Mouse (Mus musculus) spleen, postnatal 36 days (tissue): ENCODE data around the gene Unc13d.

Experiments
- DNase-seq, 2 experiments: peaks; one replicate each; pipeline ENCODE4 v3.0.0; 2022; ENCODE audit warnings: low spot score in 2 of 2, mixed read lengths in 1 of 2

Unc13d gene

DNA sequence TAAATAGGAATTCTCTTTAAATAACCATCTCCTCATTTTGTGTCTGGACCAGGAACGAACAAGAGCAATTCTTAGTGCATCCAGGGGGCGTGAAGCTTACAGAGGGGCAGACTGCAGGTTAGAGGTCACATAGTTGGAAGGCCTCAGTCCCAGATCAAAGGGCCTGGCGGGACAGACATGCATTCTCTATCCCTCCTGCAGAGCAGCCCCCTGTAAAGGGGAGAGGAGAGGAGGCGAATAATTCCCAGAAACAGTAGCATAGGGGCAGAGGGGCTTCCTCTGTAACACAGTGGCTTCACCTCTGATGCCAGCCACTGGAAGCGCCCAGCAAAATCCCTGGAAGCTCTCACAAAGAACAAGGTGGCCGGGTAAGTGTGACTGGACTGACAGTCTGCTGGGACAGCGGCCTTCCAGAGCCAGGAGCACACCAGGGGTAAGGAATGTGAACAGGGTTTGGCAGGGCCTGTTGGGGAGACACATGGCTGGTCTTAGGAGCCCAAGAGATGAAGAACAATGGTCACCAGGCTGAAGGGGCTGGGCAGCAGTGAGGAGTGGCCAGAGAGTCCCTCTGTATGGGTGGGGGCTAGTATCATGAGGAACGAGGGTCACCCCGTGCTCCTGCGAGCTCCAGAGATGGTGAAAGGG lies 1.0 kb upstream of the Unc13d start:
- no peak for DNase-seq

DNA sequence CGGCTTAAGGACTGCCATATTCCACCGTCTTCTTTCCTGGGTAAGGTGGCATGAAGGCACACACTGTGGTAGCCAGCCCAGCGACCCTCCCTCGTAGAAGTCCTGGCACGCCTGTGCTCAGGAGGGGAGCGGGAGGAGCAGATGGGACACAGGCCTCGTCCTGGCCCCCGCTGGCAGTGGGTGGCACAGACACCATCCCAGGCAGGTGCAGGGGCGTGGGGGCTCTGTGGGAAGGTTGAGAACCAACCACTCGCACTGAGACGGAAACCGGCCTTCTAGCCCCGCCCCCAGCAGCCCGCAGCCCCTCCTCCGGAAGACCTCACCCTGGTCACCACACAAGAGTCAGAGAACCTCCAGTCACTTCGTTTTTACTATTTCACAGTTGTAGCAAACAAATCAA lies 460 bp upstream of the Unc13d start:
- peak; percentile 88 to 90 for DNase-seq

DNA sequence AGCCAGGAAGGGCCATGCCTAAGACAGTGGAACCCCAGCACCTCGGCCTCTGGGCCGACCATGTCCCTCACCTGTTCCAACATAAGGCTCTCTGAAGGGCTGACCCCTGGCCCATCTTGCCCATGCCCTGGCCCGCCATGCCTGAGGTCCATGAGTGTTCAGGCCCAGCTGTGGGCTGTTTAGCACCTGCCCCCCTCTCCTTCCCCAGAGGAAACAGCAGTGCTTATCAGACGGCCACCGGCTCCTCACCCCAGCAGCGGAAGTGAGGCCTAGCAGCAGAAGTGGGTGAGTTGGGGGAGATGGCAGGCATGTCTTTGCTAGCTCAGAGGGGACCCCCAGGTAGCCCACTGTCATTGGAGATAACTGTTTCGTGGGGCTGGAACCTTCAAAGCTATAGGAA lies 925 bp downstream of the Unc13d start:
- DNase-seq = peak; percentile 68 to 72

DNA sequence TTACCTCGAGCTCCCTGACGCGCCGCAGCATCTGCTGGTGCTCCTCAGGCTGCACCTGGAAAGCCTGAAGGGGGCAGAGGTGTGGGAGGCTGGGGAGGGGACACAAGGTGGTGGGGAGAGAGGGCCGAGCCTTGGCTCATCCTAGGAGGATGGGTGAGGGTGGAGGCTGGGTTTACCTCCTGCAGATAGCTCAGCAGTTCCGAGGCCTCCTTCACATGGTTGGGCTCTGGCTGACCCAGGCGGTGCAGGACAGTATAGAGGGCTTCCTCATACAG lies 1.6 kb downstream of the Unc13d start:
- DNase-seq = no peak

DNA sequence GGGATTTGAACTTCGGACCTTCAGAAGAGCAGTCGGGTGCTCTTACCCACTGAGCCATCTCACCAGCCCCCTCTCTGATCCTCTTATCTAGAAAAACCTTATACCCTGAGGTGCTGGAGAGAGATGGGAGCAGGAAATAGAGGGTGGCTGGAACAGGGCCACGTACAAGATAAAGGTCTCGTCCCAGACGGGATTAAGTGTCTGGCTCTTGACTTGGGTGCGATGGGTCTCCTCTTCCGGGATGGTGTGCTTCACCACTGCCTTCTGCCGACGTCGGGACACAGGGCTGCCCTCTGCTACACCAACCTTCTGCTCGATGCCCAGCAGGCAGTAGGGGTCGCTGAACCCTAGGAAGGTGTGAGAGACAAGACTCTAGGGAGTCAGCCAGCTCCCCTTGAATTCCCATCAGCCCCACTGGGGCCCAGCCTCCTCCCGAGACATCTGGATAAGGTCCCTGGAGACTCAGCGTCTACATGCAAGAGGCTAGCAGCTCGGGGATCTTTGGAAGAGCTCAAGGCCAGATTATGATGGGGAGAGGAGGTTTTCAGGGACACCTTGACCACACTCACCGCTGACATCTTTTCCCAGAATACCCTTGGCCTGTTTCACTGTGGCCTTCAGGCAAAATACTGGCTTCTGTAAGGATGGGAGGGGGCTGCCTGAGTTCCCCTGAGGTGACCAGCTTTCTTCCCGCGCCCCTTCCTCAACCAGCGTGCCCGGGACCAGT lies 2.1 kb downstream of the Unc13d start:
- no peak for DNase-seq

DNA sequence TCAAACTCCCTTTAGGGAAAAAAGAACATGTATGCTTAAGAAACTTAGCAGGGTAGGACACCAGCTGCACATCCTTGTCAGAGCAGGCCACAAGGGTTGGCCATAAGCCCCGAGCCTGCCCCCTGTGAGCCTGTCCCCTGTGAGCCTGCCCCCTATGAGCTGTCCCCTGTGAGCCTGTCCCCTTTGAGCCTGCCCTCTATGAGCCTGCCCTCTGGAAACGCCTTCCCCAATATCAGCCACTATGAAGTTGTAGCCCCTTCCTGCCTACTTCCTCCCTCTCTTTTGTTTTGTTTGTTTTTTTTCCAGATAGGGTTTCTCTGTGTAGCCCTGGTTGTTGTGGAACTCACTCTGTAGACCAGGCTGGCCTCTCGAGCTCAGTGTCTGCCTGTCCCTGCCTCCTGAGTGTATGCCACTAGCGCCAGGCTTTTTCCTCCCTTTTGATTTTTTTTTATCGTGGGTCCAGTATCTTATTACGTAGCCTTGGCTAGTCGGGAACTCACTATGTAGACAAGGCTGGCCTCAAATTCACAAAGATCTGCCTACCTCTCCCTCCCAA lies 3.2 kb downstream of the Unc13d start:
- DNase-seq = no peak

DNA sequence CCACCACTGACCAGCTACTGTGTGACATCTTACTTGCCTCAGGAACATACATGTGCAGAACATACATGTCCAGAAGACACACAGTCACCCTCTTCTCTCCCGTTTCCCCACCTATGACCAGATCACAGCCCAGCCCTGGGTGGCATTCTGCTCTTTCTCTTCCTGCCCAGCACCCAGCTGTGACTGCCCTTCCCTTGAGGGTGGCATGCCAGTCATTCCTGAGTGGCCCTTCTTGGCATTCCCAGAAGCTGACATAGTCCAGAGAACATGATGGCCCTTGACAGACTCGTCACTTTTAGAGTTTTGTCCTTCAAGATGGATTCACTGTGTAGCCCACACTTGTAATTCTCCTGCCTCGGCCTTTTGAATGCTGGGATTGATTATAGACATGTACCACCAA lies 5.2 kb downstream of the Unc13d start:
- DNase-seq = no peak

DNA sequence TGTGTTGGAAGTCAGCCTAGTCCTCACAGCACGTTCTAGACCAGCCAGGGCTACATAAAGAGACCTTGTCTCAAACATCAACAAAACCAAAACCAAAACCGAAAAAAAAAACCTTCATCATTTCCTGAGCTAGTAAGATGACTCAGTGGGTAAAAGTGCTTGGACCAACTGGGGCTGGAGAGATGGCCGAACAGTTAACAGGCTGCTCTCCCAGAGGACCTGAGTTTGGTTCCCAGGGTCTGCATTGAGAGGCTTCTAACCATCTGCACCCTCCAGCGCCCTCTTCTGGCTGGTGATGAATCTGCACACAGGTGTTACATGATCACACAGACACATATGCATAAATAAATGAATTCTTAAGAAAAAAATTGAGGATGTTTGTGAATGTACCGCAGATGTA lies 6.3 kb downstream of the Unc13d start:
- DNase-seq = peak in 1 of 2 experiments; percentile 43

DNA sequence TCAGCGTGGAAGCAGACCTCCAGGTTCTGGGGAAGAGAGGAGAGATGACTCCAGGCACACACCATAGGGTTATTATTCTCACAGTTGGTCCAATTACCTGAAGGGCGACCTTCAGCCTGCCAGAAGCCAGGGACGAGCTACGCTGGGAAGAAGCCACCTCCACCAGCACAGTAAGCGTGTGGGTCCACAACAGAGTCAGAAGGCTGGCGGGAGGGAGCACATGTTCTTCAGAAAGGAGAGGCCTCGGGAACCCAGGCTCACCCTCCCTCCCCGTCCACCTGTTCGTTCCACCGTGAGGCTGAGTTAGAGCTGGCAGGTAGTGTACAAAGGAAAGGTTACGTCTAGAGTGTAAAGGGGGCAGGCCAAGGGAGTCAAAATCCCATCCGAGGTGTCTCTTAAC lies 12.4 kb downstream of the Unc13d start:
- DNase-seq = no peak

DNA sequence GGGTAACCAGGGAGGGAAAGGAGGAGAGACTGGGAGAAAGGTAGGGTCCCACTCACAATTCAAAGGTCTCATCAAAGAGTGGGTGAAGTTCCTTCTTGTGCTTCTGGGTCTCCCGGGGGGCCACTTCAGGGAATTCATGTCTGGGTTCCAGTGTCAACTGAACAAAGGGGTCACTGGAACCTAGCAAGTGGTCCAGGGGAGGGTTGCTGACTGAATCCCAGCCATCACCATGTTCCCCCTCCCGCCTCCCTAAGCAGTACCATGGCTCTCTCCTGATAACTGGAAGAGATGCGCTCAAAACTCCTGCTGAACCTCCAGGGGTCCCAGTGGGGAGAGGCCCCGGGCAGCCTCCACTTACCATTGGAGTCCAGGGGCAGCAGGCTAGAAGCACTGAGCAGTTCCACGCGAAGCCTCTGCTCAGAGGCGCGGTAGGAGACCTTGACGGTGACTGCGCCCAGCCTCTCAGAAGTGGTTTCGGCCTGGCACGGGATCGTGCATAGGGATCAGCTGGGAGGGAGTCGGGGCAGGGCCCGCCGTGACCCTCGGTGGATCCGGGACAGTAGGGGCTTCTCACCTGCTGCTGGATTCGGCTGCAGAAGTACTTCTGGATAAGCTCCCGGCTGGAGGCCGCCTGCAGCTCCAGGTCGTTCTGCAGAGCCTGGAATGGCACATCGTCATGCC lies 13.4 kb downstream of the Unc13d start:
- no peak for DNase-seq

DNA sequence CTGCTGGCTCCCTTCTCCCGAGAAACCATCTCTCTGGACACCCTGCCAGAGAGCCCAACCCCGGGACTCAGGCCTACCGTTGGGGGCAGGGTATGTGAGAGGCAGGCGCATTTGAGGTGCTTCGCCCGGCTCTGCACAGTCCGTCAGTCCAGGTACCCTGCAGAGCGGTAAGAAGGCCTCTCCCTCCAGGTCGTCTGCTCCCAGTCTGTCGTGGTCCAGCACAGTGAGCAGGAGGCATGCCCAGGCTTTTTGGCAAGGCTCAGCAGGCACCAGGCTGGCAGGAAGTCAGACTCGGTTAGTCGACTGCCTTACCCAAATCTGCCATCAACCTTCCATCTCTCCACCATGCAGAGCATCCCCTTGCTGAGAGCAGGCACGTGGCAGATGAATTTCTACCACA lies 14.2 kb downstream of the Unc13d start:
- DNase-seq = no peak

DNA sequence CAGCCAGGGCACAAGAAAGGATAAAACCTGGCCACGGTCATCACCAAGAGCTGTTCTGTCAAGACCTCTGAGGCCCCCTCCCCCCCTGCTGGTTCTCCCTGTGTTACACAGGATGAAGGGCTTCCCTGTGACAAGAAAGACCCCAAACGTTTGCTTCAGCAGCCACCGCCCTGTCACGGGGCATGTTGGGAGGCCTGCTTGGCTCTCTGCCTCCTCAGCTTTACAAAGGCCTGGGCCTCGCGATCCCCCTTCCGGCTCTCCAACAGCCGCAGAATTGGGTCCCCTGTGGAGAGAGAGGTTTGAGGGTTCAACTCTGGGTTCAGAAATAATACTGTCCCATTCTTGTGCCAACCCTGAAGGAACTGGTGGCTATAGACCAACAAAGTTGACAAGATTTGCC lies 15.2 kb downstream of the Unc13d start:
- DNase-seq = no peak

DNA sequence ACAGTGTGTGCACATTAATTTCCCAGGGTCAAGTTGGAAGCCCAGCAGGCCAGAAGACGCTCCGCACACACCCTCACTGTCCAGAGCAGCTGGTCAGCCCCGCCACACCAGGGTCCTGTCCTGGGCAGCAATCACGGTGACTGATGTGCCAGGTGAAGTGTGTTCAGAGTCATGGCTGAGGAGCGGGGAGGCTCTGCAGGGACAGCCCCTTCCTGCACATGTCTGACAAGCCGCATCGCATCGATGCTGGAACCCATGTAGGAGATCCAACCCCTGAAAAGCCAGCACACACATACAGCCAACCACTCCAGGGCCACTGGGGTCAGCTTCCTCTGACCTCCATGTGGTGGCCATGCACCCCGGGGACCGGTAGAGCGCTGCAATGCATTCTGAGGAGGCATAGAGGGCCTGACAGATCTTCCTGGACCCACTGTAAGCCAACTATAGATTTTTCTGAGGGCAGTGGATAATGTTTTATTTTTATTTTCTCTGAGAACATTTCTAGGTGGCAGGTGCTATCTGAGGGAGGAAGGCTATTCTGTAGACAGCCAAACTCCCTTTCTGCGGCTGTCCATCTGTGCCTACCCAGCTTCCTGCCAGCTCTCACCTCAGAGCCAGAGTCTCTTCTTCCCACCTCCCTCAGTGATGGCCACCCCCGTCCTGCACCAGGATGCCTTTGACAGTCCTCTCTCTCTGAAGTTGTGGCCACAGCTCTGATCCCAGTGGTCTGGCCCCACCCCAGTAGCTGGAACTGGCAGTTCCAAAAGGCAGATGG lies 15.9 kb downstream of the Unc13d start:
- DNase-seq = no peak

DNA sequence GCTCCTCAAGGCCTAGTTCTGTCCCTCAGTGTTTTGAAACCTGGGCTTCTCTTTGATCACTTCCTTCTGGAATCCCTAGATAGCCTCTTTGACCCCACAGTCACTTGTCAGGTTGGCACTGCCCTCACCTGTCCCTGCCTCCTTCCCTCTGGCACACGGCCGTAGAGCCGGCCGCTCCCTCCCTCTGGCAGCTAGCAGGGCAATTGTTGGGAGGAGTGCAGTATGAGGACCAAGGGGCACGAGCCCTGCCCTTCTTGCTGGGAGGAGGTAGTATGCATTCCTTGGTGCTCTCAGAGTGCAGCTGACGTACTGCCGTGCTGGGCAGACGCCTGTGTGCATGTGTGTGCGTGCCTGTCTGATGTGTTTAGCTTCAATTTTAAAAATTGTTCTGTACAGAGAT lies 17.2 kb downstream of the Unc13d start:
- no peak for DNase-seq

DNA sequence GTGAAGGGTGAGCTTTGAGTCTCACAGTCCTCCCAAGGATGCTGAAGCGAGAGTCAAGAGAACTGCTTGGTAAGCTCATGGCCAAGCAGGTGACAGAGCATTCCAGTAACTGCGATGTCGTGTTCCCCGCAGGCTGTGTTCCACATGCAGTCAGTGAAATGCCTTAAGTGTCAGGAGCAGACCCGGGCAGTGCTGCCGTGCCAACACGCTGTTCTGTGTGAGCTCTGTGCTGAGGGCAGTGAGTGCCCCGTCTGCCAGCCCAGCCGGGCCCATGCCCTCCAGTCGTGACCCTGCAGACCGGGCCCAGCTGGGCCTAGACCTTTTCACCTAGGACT lies 18.1 kb downstream of the Unc13d start:
- no peak for DNase-seq

DNA sequence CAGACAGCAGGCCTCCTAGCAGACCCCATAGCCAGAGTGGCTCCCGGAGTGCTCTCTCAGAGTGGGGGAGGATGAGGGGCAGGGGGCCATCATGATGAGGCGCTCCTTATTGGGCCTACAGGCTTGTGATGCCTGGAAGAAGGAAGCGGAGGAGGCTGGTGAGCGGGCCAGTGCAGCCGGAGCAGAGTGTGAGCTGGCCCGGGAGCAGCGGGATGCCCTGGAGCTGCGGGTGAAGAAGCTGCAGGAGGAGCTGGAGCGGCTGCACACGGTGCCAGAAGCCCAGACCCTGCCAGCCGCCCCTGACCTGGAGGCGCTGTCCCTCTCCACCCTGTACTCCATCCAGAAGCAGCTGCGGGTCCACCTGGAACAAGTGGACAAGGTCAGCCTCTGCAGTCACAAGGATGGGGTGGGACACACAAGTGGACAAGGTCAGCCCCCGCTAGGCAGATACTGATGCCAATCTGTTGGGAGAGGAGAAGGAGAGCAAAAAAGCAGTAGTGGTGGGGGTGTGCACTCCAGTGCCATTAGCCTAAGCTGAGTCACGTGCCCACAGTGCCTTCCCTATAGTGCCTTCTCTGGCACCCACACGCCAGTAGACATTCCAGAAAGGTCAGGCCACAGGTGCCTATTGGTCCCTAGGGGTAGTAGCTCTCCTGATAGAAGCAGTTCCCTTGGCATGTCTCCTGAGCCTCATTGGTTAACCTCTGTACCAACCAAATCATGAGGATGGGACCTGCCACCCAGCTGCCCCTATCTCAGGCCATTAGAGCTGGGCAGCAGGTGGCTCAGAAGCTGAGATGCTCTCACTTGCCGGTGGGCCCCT lies 18.7 kb downstream of the Unc13d start:
- no peak for DNase-seq

DNA sequence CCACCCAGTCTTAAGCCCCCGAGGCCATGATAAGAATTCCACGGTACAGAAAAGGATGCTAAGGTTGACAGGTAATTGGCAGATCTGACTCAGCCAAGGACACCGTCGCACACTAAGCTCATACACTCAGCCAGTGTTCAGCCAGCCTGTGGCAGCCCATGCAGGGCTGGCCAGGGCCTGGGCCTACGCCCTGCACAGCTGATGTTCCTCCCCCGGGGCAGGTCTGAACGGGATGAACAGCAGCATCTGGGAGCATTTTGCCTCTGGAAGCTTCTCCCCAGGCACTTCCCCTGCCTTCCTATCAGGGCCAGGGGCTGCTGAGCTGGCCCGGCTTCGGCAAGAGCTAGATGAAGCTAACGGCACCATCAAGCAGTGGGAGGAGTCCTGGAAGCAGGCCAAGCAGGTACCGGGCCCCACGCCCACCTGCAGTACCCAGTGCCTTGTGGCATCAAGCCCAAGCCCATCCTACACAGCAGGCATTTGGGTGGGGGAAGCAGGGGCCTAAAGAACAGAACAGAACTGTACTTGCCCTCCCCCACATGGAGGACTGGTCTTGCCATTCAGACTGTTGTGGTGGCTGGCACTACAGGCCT lies 19.6 kb downstream of the Unc13d start:
- no peak for DNase-seq

DNA sequence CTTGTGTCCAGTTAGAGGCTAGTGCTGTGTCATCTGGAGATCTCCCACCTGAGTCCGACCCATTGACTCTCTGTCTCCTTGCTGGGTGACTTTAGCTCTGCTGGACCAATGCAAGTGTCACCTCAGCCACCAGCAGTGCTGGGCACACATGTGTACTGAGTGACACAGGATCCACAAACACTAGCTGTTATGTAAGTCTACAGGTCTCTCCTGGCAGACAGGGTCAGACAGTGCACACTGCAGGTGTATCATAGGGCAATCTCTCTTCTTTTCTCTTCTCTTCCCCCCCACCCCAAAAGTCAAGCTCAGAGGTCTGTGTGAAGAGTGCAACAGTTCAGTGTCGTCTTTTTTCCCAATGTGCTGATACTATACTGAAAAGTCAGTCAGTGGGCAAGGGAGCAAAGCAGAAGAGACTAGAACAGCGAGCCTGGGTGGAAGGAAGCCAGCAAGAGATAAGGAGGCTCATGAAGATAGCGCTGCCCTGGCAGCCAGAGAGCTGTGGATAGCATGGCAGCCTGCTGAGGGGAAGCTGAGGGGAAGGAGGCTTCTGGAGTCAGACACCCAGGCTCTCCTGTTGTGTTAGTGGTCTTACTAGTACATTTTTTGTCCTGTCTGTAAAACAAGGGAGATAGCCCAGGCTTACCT lies 20.4 kb downstream of the Unc13d start:
- no peak for DNase-seq

DNA sequence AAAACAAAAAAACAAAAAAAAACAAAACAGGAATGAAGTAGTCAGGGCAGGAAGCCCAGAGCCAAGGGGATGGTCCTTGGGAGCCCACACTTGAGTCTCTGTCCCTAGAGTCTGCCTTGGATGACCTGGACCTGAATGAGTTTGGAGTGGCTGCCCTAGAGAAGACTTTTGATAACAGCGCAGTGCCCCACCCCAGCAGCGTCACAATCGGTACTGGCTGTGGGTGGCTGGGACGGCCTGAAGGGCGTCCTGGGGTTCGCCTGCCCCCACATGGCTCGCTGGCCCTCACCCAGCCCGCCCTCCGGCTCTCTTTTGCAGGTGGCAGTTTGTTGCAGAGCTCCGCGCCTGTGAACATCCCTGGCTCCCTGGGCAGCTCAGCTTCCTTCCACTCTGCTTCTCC lies 21.9 kb downstream of the Unc13d start:
- DNase-seq = no peak

DNA sequence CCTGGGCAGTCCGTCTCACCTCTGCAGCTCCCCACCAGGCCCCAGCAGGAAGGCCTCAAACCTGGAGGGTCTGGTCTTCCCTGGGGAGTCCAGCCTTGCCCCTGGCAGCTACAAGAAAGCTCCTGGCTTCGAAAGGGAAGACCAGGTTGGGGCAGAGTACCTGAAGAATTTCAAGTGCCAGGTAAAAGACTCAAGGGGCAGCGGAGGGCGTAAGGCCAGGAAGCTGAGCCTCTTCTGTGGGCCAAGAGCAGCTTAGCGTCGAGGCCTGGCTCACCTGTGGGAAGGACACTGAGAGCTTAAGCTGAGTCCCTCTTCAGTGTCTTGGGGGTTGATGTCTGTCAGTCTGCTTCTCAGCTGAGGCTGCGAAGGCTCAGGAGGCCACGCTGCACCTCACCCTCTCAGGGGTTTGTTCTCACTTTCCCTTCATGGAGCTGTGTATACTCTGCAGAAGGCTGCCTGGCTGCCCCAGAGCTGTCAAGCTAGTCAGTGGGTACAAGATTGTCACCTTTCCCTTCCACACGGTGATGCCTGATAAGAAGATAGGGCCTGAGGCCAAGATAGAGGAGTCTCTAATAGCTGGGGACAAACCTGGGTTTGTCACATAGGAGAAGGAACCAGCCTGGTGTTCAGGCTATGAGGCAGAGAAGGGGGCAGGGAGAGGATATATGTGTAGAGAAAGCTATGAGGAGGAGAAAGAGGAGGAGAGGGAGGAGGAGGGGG lies 24.1 kb downstream of the Unc13d start:
- no peak for DNase-seq
